Mouse (Mus musculus) C2C12 (cell line): Measurements from ENCODE around the gene Vmn1r17.

Experiments used
- CEBPB ChIP-seq: IDR thresholded peaks from one replicate; pipeline ENCODE4 v1.6.1; 2011; ENCODE audit warnings: low read depth, mild to moderate bottlenecking, control low read depth, moderate library complexity
- CTCF ChIP-seq: IDR thresholded peaks from one replicate; pipeline ENCODE4 v1.5.1; 2011; ENCODE audit not compliant: control insufficient read depth, insufficient read depth, insufficient read length
- FOSL1 ChIP-seq: IDR thresholded peaks from one replicate; pipeline ENCODE4 v1.8.0; 2011; ENCODE audit warnings: mild to moderate bottlenecking, low read length; ENCODE audit not compliant: poor library complexity, insufficient read depth, severe bottlenecking
- MYOD1 ChIP-seq: IDR thresholded peaks from one replicate; pipeline ENCODE4 v1.6.1; 2011; ENCODE audit warnings: low read depth; ENCODE audit not compliant: control insufficient read depth, insufficient read length
- MYOG ChIP-seq: IDR thresholded peaks from one replicate; pipeline ENCODE4 v1.6.1; 2011; ENCODE audit not compliant: control insufficient read depth, insufficient read length; ENCODE audit errors: extremely low read depth
- USF1 ChIP-seq: IDR thresholded peaks from one replicate; pipeline ENCODE4 v1.6.1; 2011; ENCODE audit warnings: low read depth, mild to moderate bottlenecking, control low read depth, moderate library complexity

- no peak for TF ChIP-seq CTCF
- no peak for TF ChIP-seq USF1
- TF ChIP-seq MYOD1 = no peak
- TF ChIP-seq FOSL1 = no peak
- no peak for TF ChIP-seq MYOG
- no peak for TF ChIP-seq CEBPB
Observed at GRCm38 (mm10) chr6:57367496-57367895, 4.0 kb upstream of the Vmn1r17 start.
